Mouse (Mus musculus): ENCODE measurements around the gene Akap10. TPM values are rescaled to one million over a fixed set of nuclear protein-coding genes. Genes with fewer than 3 reads are reported as not detected.
"Not testable (repeated sequence)": the region's sequence is repeated elsewhere in the genome, so short reads cannot be mapped to it uniquely, and the experiment has no call there.

Akap10 gene
- polyA plus RNA-seq (2015; fragmentation: Nextera tagmentation; extraction: Ambion mirVana) = 12.0 and 13.1 TPM in 2 replicates

DNA sequence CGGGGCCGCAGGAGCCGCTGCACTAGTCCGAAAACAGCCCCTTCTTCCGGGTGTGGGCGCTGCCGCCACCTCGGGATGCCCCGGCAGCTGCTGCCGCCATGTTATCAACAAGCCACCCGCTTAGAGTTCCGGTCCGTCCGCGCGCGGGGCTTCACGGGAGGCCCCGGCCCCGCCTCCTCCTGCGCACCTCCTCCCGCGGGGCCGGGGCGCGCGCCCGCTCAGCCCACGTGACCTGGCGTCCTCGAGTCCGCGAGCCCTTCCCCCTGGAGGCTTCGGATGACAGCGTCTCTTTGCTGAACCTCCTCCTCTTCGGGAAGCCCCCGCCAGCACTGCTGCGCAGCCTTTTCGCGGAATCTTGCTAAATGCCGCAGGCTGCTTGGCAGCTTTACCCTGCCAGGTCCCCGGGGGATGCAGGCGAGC lies at the start of gene Akap10:
Akap10 (minus strand) TSS at position 155 of the 420 bp plus-strand sequence.
- Histone ChIP-seq H3K4me1 (peaks cover 20% of the 10 kb centered on the region), H3K27me3 (replicated peaks) (no peaks in the 10 kb centered on the region), H3K27ac (replicated peaks) (peak within 1 kb of the TSS; percentile 94), H3K4me3 (replicated peaks) (peak within 1 kb of the TSS; percentile 82), H3K4me2 (peak within 1 kb of the TSS; percentile 77), H3K36me3 (no peaks in the 10 kb centered on the region), H3K9ac (replicated peaks) (peak within 1 kb of the TSS; percentile 78), H3K9me3 (replicated peaks) (no peaks in the 10 kb centered on the region)
- ATAC-seq (ENCODE audit: low FRiP score) = peak; percentile 94
- WGBS = under 1% methylated on average over 36 of the region's 43 CpGs

DNA sequence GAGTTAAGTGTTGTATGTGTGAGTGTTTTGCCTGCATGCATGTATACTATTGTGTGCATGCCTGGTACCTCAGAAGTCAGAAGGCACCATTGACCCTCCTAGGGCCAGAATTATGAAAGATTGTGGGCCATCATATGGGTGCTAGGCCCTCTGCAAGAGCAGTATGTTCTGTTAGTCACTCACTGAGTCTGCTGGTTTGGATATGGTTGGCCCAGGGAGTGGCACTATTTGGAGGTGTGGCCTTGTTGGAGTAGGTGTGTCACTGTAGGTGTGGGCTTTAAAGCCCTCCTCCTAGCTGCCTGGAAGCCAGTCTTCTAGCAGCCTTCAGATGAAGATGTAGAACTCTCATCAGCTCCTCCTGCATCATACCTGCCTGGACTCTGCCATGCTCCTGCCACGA lies 45.7 kb upstream of the Akap10 start:
- Histone ChIP-seq H3K4me3 (replicated peaks) (no peak overlapping the region), H3K9ac (replicated peaks) (no peak overlapping the region), H3K27me3 (replicated peaks) (no peaks in the 10 kb centered on the region), H3K4me2 (no peak overlapping the region), H3K36me3 (no peaks in the 10 kb centered on the region), H3K27ac (replicated peaks) (no peak overlapping the region), H3K9me3 (replicated peaks) (no peaks in the 10 kb centered on the region), H3K4me1 (peaks cover 11% of the 10 kb centered on the region; the same call in 1 of the 2 replicates)
- WGBS = 71% methylated on average over 1 of the region's 1 CpGs
- ATAC-seq (ENCODE audit: low FRiP score) = no peak

DNA sequence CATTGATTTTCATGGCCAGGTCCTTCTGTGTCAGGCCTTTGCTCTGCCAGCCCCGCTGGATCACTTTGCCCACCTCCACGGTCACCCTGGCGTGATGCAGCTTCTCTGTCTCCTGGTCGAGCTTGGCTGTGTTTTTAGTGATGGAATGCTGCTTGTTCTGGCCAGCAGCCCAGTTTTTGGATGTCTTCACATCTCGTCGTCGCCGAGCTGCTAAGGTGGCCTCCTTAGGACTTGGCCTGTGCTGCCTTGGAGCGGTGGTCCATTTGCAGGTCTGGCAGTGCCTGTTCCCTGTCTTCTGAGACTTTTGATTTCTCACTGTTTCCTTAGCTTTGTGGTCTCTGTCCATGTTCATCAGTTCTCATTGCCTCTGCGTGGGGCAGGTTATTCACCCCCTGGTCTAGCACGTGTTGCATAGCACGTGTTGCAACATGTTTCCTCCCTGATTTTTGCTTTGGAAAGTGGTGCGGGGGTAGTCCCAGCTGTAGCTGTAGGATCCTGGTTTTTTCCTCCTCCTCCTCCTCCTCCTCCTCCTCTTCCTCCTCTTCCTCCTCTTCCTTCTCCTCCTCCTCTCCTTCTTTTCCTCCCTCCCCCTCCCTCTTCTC lies 44.2 kb upstream of the Akap10 start:
- H3K27ac ChIP-seq (replicated peaks) = no peak overlapping the region
- H3K9me3 ChIP-seq (replicated peaks) = no peaks in the 10 kb centered on the region
- no peak overlapping the region for H3K4me2 ChIP-seq
- WGBS = 67% methylated on average over 13 of the region's 13 CpGs
- no peaks in the 10 kb centered on the region for H3K27me3 ChIP-seq (replicated peaks)
- no peaks in the 10 kb centered on the region for H3K36me3 ChIP-seq
- peaks cover 11% of the 10 kb centered on the region; the same call in 1 of the 2 replicates for H3K4me1 ChIP-seq
- no peak overlapping the region for H3K4me3 ChIP-seq (replicated peaks)
- H3K9ac ChIP-seq (replicated peaks) = no peak overlapping the region
- no peak for ATAC-seq (ENCODE audit: low FRiP score)

- Histone ChIP-seq H3K4me1 (0 out of 2 replicates have a peak, but pooled peaks cover 4% of the 10 kb centered on the region), H3K36me3 (no peaks in the 10 kb centered on the region), H3K27me3 (replicated peaks) (no peaks in the 10 kb centered on the region), H3K27ac (replicated peaks) (no peak overlapping the region), H3K4me3 (replicated peaks) (no peak overlapping the region), H3K9ac (replicated peaks) (no peak overlapping the region), H3K9me3 (replicated peaks) (no peaks in the 10 kb centered on the region), H3K4me2 (no peak overlapping the region)
- 67% methylated on average over 7 of the region's 7 CpGs for WGBS
- no peak for ATAC-seq (ENCODE audit: low FRiP score)
Measured at GRCm38 (mm10) chr11:61971441-61972221, 41.6 kb upstream of the Akap10 start.

DNA sequence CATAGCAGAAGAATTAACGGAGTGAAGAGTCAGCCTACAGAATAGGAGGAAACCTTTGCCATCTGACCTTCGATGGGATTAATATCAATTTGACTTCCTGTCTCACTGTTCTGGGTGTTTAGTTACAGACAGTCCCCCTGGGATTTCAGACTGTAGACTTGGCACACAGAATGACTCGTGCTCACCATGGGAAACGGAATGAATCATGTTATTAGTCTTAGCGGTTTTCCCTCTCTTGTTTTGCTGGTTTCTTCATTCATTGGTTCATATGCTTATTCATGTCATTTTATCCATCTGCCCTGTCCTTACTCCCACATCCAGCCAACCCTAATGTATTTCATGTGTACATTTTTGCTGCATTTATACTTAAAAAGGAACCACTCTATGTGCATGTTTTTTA lies 40.8 kb upstream of the Akap10 start:
- H3K4me2 ChIP-seq = no peak overlapping the region
- 0 out of 2 replicates have a peak, but pooled peaks cover 3% of the 10 kb centered on the region for H3K4me1 ChIP-seq
- no peaks in the 10 kb centered on the region for H3K27me3 ChIP-seq (replicated peaks)
- no peaks in the 10 kb centered on the region for H3K36me3 ChIP-seq
- H3K27ac ChIP-seq (replicated peaks) = no peak overlapping the region
- 39% methylated on average over 5 of the region's 5 CpGs for WGBS
- ATAC-seq (ENCODE audit: low FRiP score) = no peak
- no peak overlapping the region for H3K9ac ChIP-seq (replicated peaks)
- H3K9me3 ChIP-seq (replicated peaks) = no peaks in the 10 kb centered on the region
- no peak overlapping the region for H3K4me3 ChIP-seq (replicated peaks)

GRCm38 (mm10) chr11:61968875-61969274 lies 38.8 kb upstream of the Akap10 start:
- no peaks in the 10 kb centered on the region for H3K36me3 ChIP-seq
- H3K4me2 ChIP-seq = no peak overlapping the region
- H3K27me3 ChIP-seq (replicated peaks) = no peaks in the 10 kb centered on the region; the same call in 1 of the 2 replicates
- H3K9ac ChIP-seq (replicated peaks) = no peak overlapping the region
- H3K4me3 ChIP-seq (replicated peaks) = no peak overlapping the region
- ATAC-seq (ENCODE audit: low FRiP score) = no peak
- H3K4me1 ChIP-seq = 0 out of 2 replicates have a peak, but pooled peaks cover 1% of the 10 kb centered on the region
- no peaks in the 10 kb centered on the region for H3K9me3 ChIP-seq (replicated peaks)
- no peak overlapping the region for H3K27ac ChIP-seq (replicated peaks)
- WGBS = 96% methylated on average over 2 of the region's 2 CpGs

DNA sequence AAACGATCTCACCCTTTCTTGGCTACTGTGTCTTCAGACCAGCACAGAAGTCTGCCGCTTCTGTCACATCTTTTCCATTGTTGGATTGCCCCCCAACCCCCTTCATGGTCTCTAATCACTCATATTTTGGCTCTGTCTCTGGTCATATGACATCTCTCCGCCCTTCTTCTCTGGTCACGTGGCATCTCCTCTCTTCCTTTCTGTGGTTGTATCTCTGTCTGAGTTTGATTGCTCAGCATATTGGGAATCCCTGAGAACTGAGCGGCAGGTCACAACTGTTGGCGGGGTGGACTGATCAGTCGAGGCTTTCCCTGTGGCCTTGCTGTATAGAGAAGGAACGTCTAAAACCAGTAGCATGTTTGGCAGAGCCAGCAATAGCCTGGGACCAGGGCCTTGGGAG lies 37.0 kb upstream of the Akap10 start:
- H3K9me3 ChIP-seq (replicated peaks) = no peaks in the 10 kb centered on the region
- no peaks in the 10 kb centered on the region for H3K4me1 ChIP-seq
- H3K27me3 ChIP-seq (replicated peaks) = no peaks in the 10 kb centered on the region; the same call in 1 of the 2 replicates
- H3K9ac ChIP-seq (replicated peaks) = no peak overlapping the region
- no peaks in the 10 kb centered on the region for H3K36me3 ChIP-seq
- no peak overlapping the region for H3K4me2 ChIP-seq
- no peak overlapping the region for H3K4me3 ChIP-seq (replicated peaks)
- no peak overlapping the region for H3K27ac ChIP-seq (replicated peaks)
- WGBS = 91% methylated on average over 8 of the region's 8 CpGs
- ATAC-seq (ENCODE audit: low FRiP score) = no peak

GRCm38 (mm10) chr11:61964611-61965010 lies 34.6 kb upstream of the Akap10 start:
- H3K4me1 ChIP-seq = no peaks in the 10 kb centered on the region
- WGBS = 90% methylated on average over 5 of the region's 5 CpGs
- H3K36me3 ChIP-seq = no peaks in the 10 kb centered on the region

DNA sequence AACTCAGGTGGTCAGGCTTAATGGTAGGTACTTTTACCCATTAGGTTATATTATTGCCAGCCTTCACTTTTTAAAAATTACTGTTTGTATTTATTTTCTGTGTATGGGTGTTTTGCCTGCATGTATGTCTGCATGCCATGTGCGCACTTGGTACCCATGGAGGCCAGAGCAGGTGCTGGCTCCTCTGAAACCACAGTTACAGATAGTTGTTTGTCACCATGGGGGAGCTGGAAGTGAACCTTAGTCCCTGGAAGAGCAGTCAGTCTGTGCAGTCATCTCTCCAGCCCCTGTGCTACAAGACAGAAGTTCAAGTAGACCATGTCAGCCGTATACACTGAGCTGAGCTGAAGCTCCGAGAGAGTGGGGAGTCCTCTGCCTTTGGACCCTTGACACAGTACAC lies 33.1 kb upstream of the Akap10 start:
- no peak for ATAC-seq (ENCODE audit: low FRiP score)
- no peak overlapping the region for H3K4me2 ChIP-seq
- 76% methylated on average over 3 of the region's 3 CpGs for WGBS

More at GRCm38 (mm10) chr11:61964611-61965010, 34.6 kb upstream of the Akap10 start:
- Histone ChIP-seq H3K27ac (replicated peaks) (no peak overlapping the region), H3K27me3 (replicated peaks) (no peaks in the 10 kb centered on the region; the same call in 1 of the 2 replicates), H3K4me2 (no peak overlapping the region), H3K9ac (replicated peaks) (no peak overlapping the region), H3K4me3 (replicated peaks) (no peak overlapping the region), H3K9me3 (replicated peaks) (no peaks in the 10 kb centered on the region)
- ATAC-seq (ENCODE audit: low FRiP score) = no peak

GRCm38 (mm10) chr11:61962684-61963083 lies 32.6 kb upstream of the Akap10 start:
- WGBS = 82% methylated on average over 6 of the region's 6 CpGs
- no peak overlapping the region for H3K27ac ChIP-seq (replicated peaks)
- ATAC-seq (ENCODE audit: low FRiP score) = no peak
- H3K9ac ChIP-seq (replicated peaks) = no peak overlapping the region
- H3K36me3 ChIP-seq = no peaks in the 10 kb centered on the region
- 0 out of 2 replicates have a peak, but pooled peaks cover 1% of the 10 kb centered on the region for H3K4me1 ChIP-seq
- no peak overlapping the region for H3K4me2 ChIP-seq
- H3K4me3 ChIP-seq (replicated peaks) = no peak overlapping the region
- H3K27me3 ChIP-seq (replicated peaks) = peaks cover 11% of the 10 kb centered on the region
- no peaks in the 10 kb centered on the region for H3K9me3 ChIP-seq (replicated peaks)

More for the DNA sequence above, 33.1 kb upstream of the Akap10 start:
- Histone ChIP-seq H3K36me3 (no peaks in the 10 kb centered on the region), H3K27ac (replicated peaks) (no peak overlapping the region), H3K4me1 (no peaks in the 10 kb centered on the region), H3K27me3 (replicated peaks) (peaks cover 8% of the 10 kb centered on the region), H3K9me3 (replicated peaks) (no peaks in the 10 kb centered on the region), H3K9ac (replicated peaks) (no peak overlapping the region), H3K4me3 (replicated peaks) (no peak overlapping the region)

- H3K9ac ChIP-seq (replicated peaks) = no peak overlapping the region
- H3K4me1 ChIP-seq = peaks cover 8% of the 10 kb centered on the region; the same call in 1 of the 2 replicates
- WGBS = 83% methylated on average over 2 of the region's 2 CpGs
- no peaks in the 10 kb centered on the region for H3K9me3 ChIP-seq (replicated peaks)
- peaks cover 15% of the 10 kb centered on the region for H3K27me3 ChIP-seq (replicated peaks)
- H3K4me3 ChIP-seq (replicated peaks) = no peak overlapping the region
- no peak overlapping the region for H3K4me2 ChIP-seq
- no peak for ATAC-seq (ENCODE audit: low FRiP score)
- H3K27ac ChIP-seq (replicated peaks) = no peak overlapping the region
- H3K36me3 ChIP-seq = no peaks in the 10 kb centered on the region
Measured at GRCm38 (mm10) chr11:61960096-61960495, 30.0 kb upstream of the Akap10 start.

GRCm38 (mm10) chr11:61958706-61959105 lies 28.7 kb upstream of the Akap10 start:
- not testable (repeated sequence) for H3K36me3 ChIP-seq; H3K9me3 ChIP-seq (replicated peaks); H3K4me1 ChIP-seq; H3K4me2 ChIP-seq; H3K4me3 ChIP-seq (replicated peaks); ATAC-seq (ENCODE audit: low FRiP score); H3K27ac ChIP-seq (replicated peaks); H3K9ac ChIP-seq (replicated peaks)
- peaks cover 15% of the 10 kb centered on the region for H3K27me3 ChIP-seq (replicated peaks)
- WGBS = 58% methylated on average over 6 of the region's 6 CpGs
